ENCODE assay signal across 8 mouse cellular contexts in the genomic region with DNA sequence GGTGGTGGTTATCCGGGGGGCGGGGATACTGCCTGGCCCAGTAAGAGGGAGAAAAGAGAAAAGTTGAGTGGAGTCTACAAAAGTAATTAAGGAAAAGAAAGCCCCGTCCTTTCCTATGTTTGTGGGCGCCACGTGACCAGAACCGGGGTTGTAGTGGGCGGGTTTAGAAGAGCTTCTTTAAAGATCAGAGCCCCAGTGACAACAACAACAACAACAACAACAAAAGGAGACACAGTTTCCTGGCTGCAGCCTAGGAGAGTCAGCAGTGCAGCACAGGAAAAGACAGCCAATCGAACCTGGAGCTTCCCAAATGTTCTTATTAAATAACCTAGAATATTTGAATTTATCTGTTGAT. TPM values are rescaled to one million over a fixed set of nuclear protein-coding genes. Genes with fewer than 3 reads are reported as not detected.
DNase-seq lines count a peak whose midpoint lies in the region; ATAC-seq and TF ChIP-seq lines count a peak whose summit lies in the region.

No protein-coding gene starts in this region.

- TF ChIP-seq CTCF in gastrocnemius, adult 2 months (IDR thresholded peaks at IDR 0.05) = no peak
- no peak for TF ChIP-seq CTCF in ES-Bruce4 (IDR thresholded peaks at IDR 0.05; ENCODE audit: low read depth, low read length)
- no peak for TF ChIP-seq CTCF in small intestine, adult 2 months (IDR thresholded peaks at IDR 0.05; ENCODE audit: extremely low read depth, insufficient read length, insufficient replicate concordance, low read depth, low read length)

- peak overlapping the region; percentile 75 for H3K27ac ChIP-seq in gastrocnemius, adult 2 months
- no peak overlapping the region for H3K27ac ChIP-seq in ES-Bruce4 (ENCODE audit: insufficient read depth, low read length)
- no peak overlapping the region for H3K27ac ChIP-seq in forebrain, embryonic 16.5 days (ENCODE audit: low read length)
- no peak overlapping the region; the same call in 1 of the 2 replicates for H3K27ac ChIP-seq in liver, embryonic 12.5 days
- peak overlapping the region; percentile 65; the same call in 1 of the 2 replicates for H3K27ac ChIP-seq in small intestine, adult 2 months (ENCODE audit: insufficient read depth, low read depth, low read length)

- 0 out of 2 replicates have a peak overlapping the region, but pooled peaks have one; percentile 18 for H3K9ac ChIP-seq in ES-Bruce4 (ENCODE audit: low read depth, poor library complexity, severe bottlenecking)
- H3K9ac ChIP-seq in forebrain, embryonic 16.5 days (replicated peaks; ENCODE audit: low read depth, low read length) = peak overlapping the region; percentile 67
- H3K9ac ChIP-seq in liver, embryonic 12.5 days = peak overlapping the region; percentile 55

- no peak for DNase-seq in gastrocnemius, adult 2 months
- DNase-seq in gastrocnemius, postnatal 14 days = no peak
- DNase-seq in cerebellum, adult 18-20 months = no peak
- no peak for DNase-seq in embryo, embryonic 10.5 days (ENCODE audit: low spot score)

- no peaks in the 10 kb centered on the region for H3K27me3 ChIP-seq in ES-Bruce4 (ENCODE audit: control insufficient read depth, insufficient read depth, low read length, poor library complexity, severe bottlenecking)
- H3K27me3 ChIP-seq in forebrain, embryonic 16.5 days (replicated peaks; ENCODE audit: control insufficient read depth, insufficient read depth, low read length) = no peaks in the 10 kb centered on the region
- H3K27me3 ChIP-seq in liver, embryonic 12.5 days (replicated peaks) = no peaks in the 10 kb centered on the region
- no peaks in the 10 kb centered on the region for H3K27me3 ChIP-seq in small intestine, adult 2 months (ENCODE audit: control insufficient read depth, insufficient read depth, low read length)

- H3K36me3 ChIP-seq in ES-Bruce4 (ENCODE audit: control insufficient read depth, insufficient read depth, low read length, poor library complexity, severe bottlenecking) = no peaks in the 10 kb centered on the region
- no peaks in the 10 kb centered on the region for H3K36me3 ChIP-seq in forebrain, embryonic 16.5 days (ENCODE audit: control insufficient read depth, insufficient read depth)
- no peaks in the 10 kb centered on the region for H3K36me3 ChIP-seq in liver, embryonic 12.5 days
- H3K36me3 ChIP-seq in small intestine, adult 2 months (ENCODE audit: control insufficient read depth, insufficient read depth, low read length) = no peaks in the 10 kb centered on the region

- 20% methylated on average over 8 of the region's 8 CpGs for WGBS in forebrain, embryonic 16.5 days
- WGBS in liver, embryonic 12.5 days (ENCODE audit: insufficient replicate concordance) = 12% methylated on average over 8 of the region's 8 CpGs
- 17% methylated on average over 8 of the region's 8 CpGs for WGBS in small intestine, adult 2 months

- peak overlapping the region; percentile 84 for H3K4me2 ChIP-seq in forebrain, embryonic 16.5 days (ENCODE audit: low read length)
- H3K4me2 ChIP-seq in liver, embryonic 12.5 days = peak overlapping the region; percentile 78

- TF ChIP-seq POLR2A in ES-Bruce4 (IDR thresholded peaks at IDR 0.05; ENCODE audit: insufficient read depth, low read length) = no peak
- TF ChIP-seq POLR2A in small intestine, adult 2 months (IDR thresholded peaks at IDR 0.05; ENCODE audit: low read depth, low read length) = no peak

- H3K9me3 ChIP-seq in ES-Bruce4 (replicated peaks; ENCODE audit: control insufficient read depth, insufficient read depth, low read length, poor library complexity, severe bottlenecking) = no peaks in the 10 kb centered on the region
- no peaks in the 10 kb centered on the region for H3K9me3 ChIP-seq in forebrain, embryonic 16.5 days (ENCODE audit: control insufficient read depth, low read length)
- no peaks in the 10 kb centered on the region for H3K9me3 ChIP-seq in liver, embryonic 12.5 days (replicated peaks)

- H3K4me1 ChIP-seq in ES-Bruce4 (ENCODE audit: control insufficient read depth, insufficient read depth, low read length) = no peaks in the 10 kb centered on the region
- peaks cover 2% of the 10 kb centered on the region; the same call in 1 of the 2 replicates for H3K4me1 ChIP-seq in forebrain, embryonic 16.5 days (replicated peaks; ENCODE audit: control insufficient read depth, insufficient read depth, low read length)
- H3K4me1 ChIP-seq in liver, embryonic 12.5 days = peaks cover 11% of the 10 kb centered on the region; the same call in 1 of the 2 replicates
- 0 out of 2 replicates have a peak, but pooled peaks cover 2% of the 10 kb centered on the region for H3K4me1 ChIP-seq in small intestine, adult 2 months (ENCODE audit: control insufficient read depth, insufficient read depth, insufficient read length, low read length)

- intact Hi-C loops in gastrocnemius, adult 2 months (cut with DNase I) = no loop called here
- intact Hi-C loops in gastrocnemius, postnatal 14 days (cut with DNase I; ENCODE audit: low total_unique reads) = no loop called here

- no peak for TF ChIP-seq EP300 in ES-Bruce4 (IDR thresholded peaks at IDR 0.05; ENCODE audit: insufficient read depth, low read depth, low read length)

- H3K4me3 ChIP-seq in gastrocnemius, adult 2 months = peak overlapping the region; percentile 77
- H3K4me3 ChIP-seq in ES-Bruce4 (ENCODE audit: low read depth, low read length) = peak overlapping the region; percentile 56
- peak overlapping the region; percentile 64 for H3K4me3 ChIP-seq in forebrain, embryonic 16.5 days (replicated peaks; ENCODE audit: low read length)
- peak overlapping the region; percentile 58 for H3K4me3 ChIP-seq in liver, embryonic 12.5 days
- H3K4me3 ChIP-seq in small intestine, adult 2 months (ENCODE audit: low read depth, low read length) = peak overlapping the region; percentile 80

- ATAC-seq in forebrain, embryonic 16.5 days = no peak
- peak; percentile 57 for ATAC-seq in liver, embryonic 12.5 days

RNA-seq across cellular contexts. Expression of gene Zfp677, which starts 0.5 kb away (rescaled TPM):
- total RNA-seq in gastrocnemius, adult 2 months (2021) = under 1 TPM; 0.66 to 0.92 TPM
- under 1 TPM; 0.40 to 0.64 TPM for total RNA-seq in gastrocnemius, postnatal 14 days (2021)
- polyA plus RNA-seq in ES-Bruce4 (2011; ENCODE audit: insufficient read depth, insufficient read length, low read depth, missing spikeins) = 7.7 and 8.4 TPM in 2 replicates
- 4.9 and 5.9 TPM in 2 replicates for polyA plus RNA-seq in forebrain, embryonic 16.5 days (2015; fragmentation: Nextera tagmentation; extraction: Ambion mirVana)
- polyA plus RNA-seq in liver, embryonic 12.5 days (2016; fragmentation: Nextera tagmentation; extraction: Ambion mirVana) = 1.0 and 1.3 TPM in 2 replicates
- polyA plus RNA-seq in small intestine, adult 2 months (2012; rRNA removed) = 0.11 TPM in 1 of 2 replicates, not detected in the other

RNA-seq across cellular contexts. Expression of gene Zfp54, which starts 39.0 kb away (rescaled TPM):
- under 1 TPM; 0.33 to 0.89 TPM for total RNA-seq in gastrocnemius, adult 2 months (2021)
- total RNA-seq in gastrocnemius, postnatal 14 days (2021) = 1 to 10 TPM in 1 of 2 experiments, under 1 TPM in 1; 0.66 to 1.1 TPM
- 4.2 and 4.7 TPM in 2 replicates for polyA plus RNA-seq in ES-Bruce4 (2011; ENCODE audit: insufficient read depth, insufficient read length, low read depth, missing spikeins)
- 4.1 and 5.7 TPM in 2 replicates for polyA plus RNA-seq in forebrain, embryonic 16.5 days (2015; fragmentation: Nextera tagmentation; extraction: Ambion mirVana)
- polyA plus RNA-seq in liver, embryonic 12.5 days (2016; fragmentation: Nextera tagmentation; extraction: Ambion mirVana) = 1.8 and 3.1 TPM in 2 replicates
- 0.20 TPM in 1 of 2 replicates, not detected in the other for polyA plus RNA-seq in small intestine, adult 2 months (2012; rRNA removed)

Comparison
In these comparisons a context has a peak if more than half of its experiments do, and no peak if none do; other contexts are left out.
1. H3K27ac ChIP-seq: peak in gastrocnemius, adult 2 months (single experiment) and small intestine, adult 2 months (single experiment); none in ES-Bruce4 (single experiment), forebrain, embryonic 16.5 days (single experiment) and liver, embryonic 12.5 days (single experiment).
2. Peak in every context shown above with its lines, with median percentiles within 50 percentile points of each other: H3K4me3 ChIP-seq and H3K9ac ChIP-seq.